Mouse (Mus musculus) heart, postnatal 10 days (tissue): ENCODE results near the gene 4930583I09Rik. TPM values are rescaled to one million over a fixed set of nuclear protein-coding genes. Genes with fewer than 3 reads are reported as not detected.

ENCODE experiments used
- DNase-seq, 2 experiments: peaks; one replicate each; pipeline ENCODE4 v3.0.0; 2021
- intact Hi-C: fragments of 180-260 bp; cut with DNase I; formaldehyde crosslinking; loops from one replicate; pipeline ENCODE4 v1.15.1; 2025
- total RNA-seq, 2 experiments: library from RNA; stranded (reverse); gene quantifications; 2 replicates each; pipeline ENCODE4 v1.2.3; 2021

Gene 4930583I09Rik
- total RNA-seq, 2 experiments from 2014 or later = not detected

- no peak for DNase-seq
- intact Hi-C loops = no loop called here
These were observed 33.0 kb downstream of the 4930583I09Rik start for GRCm38 (mm10) chr17:64802956-64803275.

DNA sequence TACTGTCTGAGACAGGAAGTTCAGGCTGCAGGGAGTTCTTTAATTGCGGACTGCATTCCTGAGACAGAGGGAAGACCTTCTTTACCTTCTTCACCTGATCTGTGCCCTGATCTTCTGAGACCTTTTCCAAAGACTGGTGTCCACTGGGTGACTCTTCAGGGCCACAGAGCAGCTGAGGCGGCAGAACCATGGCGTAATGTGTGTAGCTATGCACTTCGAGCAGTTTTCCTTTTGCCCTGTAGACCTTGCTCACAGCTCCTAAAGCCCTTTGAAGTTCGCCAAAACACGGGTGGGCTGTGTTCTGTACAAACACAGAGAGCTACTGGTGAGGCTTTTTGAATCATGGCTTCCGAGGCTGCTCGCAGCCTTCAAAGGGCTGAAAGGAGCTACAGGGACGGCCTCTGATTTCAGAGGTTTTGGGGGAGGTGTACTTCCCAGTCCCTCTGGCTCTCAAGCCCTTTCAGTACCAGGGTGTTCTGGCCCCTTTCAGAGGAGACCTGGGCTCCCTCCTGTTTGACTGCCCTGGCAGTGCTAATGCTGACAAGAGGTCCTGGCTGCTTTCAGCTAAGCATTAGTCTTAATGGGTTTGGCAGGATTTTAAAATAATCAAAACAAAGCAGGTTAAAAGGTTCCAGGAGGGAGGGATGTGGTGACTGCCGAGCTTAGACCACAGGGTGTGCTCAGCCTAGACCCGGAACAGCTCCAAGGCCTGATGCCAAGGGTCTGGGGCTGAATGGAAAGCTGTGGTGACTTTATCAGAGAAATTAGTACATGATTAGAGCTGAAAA, 33.5 kb downstream of the 4930583I09Rik start:
- no peak for DNase-seq

GRCm38 (mm10) chr17:64792623-64793022, 43.2 kb downstream of the 4930583I09Rik start:
- intact Hi-C loops = no loop called here
- no peak for DNase-seq

More for the DNA sequence above, 33.5 kb downstream of the 4930583I09Rik start:
- intact Hi-C loops = no loop called here

- no peak for DNase-seq
- intact Hi-C loops = no loop called here
These were observed 43.8 kb downstream of the 4930583I09Rik start for GRCm38 (mm10) chr17:64792076-64792475.

GRCm38 (mm10) chr17:64789175-64789574, 46.7 kb downstream of the 4930583I09Rik start:
- peak in 1 of 2 experiments; percentile 9 for DNase-seq
- intact Hi-C loops = no loop called here

- no peak for DNase-seq
- intact Hi-C loops = no loop called here
These were observed 47.6 kb downstream of the 4930583I09Rik start for GRCm38 (mm10) chr17:64788301-64788700.

DNA sequence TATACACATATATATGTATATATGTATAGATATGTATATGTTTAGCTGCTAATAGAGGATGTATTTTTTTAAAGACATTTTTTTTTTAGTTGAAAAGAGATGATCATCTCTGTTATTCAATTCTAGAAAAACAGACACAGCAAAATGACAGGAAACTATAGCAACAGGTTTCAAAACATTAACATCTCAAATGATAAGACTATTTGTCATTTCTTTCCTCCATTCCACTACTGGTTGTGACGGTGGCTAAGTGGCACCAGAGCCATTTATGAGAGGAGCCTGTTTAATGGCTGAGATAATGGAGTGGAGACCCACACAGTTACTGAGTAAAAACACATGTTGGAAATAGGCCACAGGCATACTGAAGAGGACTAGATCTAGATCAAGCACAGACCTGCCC, 49.9 kb downstream of the 4930583I09Rik start:
- intact Hi-C loops = no loop called here
- DNase-seq = no peak

Other genes with a start within 250 kb of the 4930583I09Rik start
- 10 to 100 TPM; 27.5 to 35.6 TPM for gene Man2a1, start 235.3 kb downstream of the 4930583I09Rik start, total RNA-seq